Mouse (Mus musculus): ENCODE measurements around the gene Mad1l1. TPM values are rescaled to one million over a fixed set of nuclear protein-coding genes. Genes with fewer than 3 reads are reported as not detected.

The Mad1l1 gene
- total and polyA plus RNA-seq, 3 experiments: 40.5 to 65.2 TPM; not detected in 1

DNA sequence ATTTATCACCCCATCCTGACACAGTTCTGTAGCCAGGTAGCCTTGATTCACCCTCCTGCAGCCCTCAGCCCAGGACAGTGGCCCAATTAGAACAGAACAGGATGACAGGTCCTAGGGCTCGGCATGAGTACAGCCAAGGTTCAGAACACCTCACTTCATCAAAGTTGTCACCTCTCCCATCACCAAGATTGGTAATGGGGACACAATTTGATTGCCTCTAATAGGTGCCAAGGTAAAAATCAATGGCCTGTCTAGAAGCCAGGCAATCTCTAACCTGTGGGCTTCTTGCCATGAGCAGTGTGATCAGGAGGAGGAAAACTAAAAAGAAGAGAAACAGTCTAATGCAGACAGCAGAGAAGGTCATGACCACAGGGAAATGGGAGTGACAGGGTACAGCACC lies 216.5 kb downstream of the Mad1l1 start:
- H3K27ac ChIP-seq (ENCODE audit: control insufficient read depth, low read depth, low read length): no peak overlapping the region
- TF ChIP-seq GATA1 (IDR thresholded peaks at IDR 0.05; ENCODE audit: low read depth, low read length) (no peak), TCF12 (IDR thresholded peaks at IDR 0.05; ENCODE audit: low read depth, low read length) (no peak), POLR2AphosphoS5 (IDR thresholded peaks at IDR 0.05; ENCODE audit: borderline replicate concordance, low read depth, low read length) (no peak), UBTF (IDR thresholded peaks at IDR 0.05; ENCODE audit: borderline replicate concordance, insufficient read depth, low read depth, low read length) (no peak), CHD1 (IDR thresholded peaks at IDR 0.05; ENCODE audit: low read depth, low read length) (no peak), RAD21 (IDR thresholded peaks at IDR 0.05; ENCODE audit: low read depth, low read length) (no peak), NELFE (IDR thresholded peaks at IDR 0.05; ENCODE audit: low read depth, low read length) (no peak), E2F4 (IDR thresholded peaks at IDR 0.05; ENCODE audit: borderline replicate concordance, low read depth, low read length) (no peak)
- H3K4me1 ChIP-seq (ENCODE audit: control insufficient read depth in 1 of 2, insufficient read depth in 2 of 2, low read length in 2 of 2): no peaks in the 10 kb centered on the region
- H3K79me2 ChIP-seq (ENCODE audit: control insufficient read depth, insufficient read depth, low read length, poor library complexity): no peaks in the 10 kb centered on the region
- no peak overlapping the region for H3K4me3 ChIP-seq (ENCODE audit: control insufficient read depth in 1 of 2, insufficient read depth in 1 of 2, low read depth in 2 of 2, low read length in 2 of 2)
- H3K9me3 ChIP-seq (replicated peaks; ENCODE audit: insufficient read depth, low read length): no peaks in the 10 kb centered on the region
- no peak overlapping the region for H3K9ac ChIP-seq (ENCODE audit: control insufficient read depth, low read depth, low read length, poor library complexity, severe bottlenecking)
- no peaks in the 10 kb centered on the region for H3K27me3 ChIP-seq (ENCODE audit: control insufficient read depth in 1 of 2, insufficient read depth in 2 of 2, low read length in 2 of 2)
- no peak for DNase-seq (ENCODE audit: low read depth, low spot score)
- no peaks in the 10 kb centered on the region; a peak in 2 of 4 replicates for H3K36me3 ChIP-seq (ENCODE audit: control insufficient read depth in 1 of 2, insufficient read depth in 2 of 2, low read length in 2 of 2)

DNA sequence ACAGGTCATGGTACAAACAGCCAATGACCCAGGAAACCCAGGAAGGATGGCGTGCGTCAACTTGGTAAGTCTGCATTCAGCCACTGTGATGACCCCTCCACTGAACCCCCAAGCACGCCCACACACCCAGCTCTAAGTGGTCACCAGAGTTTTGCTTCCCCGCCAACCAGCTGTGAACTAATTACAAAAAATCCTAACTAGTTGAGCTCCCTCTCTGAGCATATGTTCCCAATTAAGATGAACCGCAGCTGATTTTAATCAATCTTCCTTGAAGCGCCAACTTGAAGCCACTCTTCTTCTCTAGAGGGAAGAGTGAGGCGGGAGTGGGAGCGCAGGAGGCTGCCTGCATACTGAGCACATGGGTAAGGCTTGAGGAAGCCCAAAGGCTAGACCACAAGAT lies 218.6 kb downstream of the Mad1l1 start:
- no peaks in the 10 kb centered on the region; a peak in 2 of 4 replicates for H3K36me3 ChIP-seq (ENCODE audit: control insufficient read depth in 1 of 2, insufficient read depth in 2 of 2, low read length in 2 of 2)
- H3K27me3 ChIP-seq (ENCODE audit: control insufficient read depth in 1 of 2, insufficient read depth in 2 of 2, low read length in 2 of 2): no peaks in the 10 kb centered on the region
- H3K27ac ChIP-seq (ENCODE audit: control insufficient read depth, low read depth, low read length): no peak overlapping the region
- no peak overlapping the region for H3K4me3 ChIP-seq (ENCODE audit: control insufficient read depth in 1 of 2, insufficient read depth in 1 of 2, low read depth in 2 of 2, low read length in 2 of 2)
- DNase-seq (ENCODE audit: low read depth, low spot score): no peak
- no peaks in the 10 kb centered on the region for H3K9me3 ChIP-seq (replicated peaks; ENCODE audit: insufficient read depth, low read length)
- H3K79me2 ChIP-seq (ENCODE audit: control insufficient read depth, insufficient read depth, low read length, poor library complexity): no peaks in the 10 kb centered on the region
- TF ChIP-seq MEF2A (IDR thresholded peaks at IDR 0.05; ENCODE audit: extremely low read depth, insufficient replicate concordance, low read depth, low read length, poor library complexity, severe bottlenecking) (no peak), USF1 (IDR thresholded peaks at IDR 0.05; ENCODE audit: low read depth, low read length) (no peak), ZC3H11A (IDR thresholded peaks at IDR 0.05; ENCODE audit: low read depth, low read length) (no peak), MYC (IDR thresholded peaks at IDR 0.05; ENCODE audit: low read depth, low read length) (no peak), GATA1 (IDR thresholded peaks at IDR 0.05; ENCODE audit: low read depth, low read length) (no peak), JUND (IDR thresholded peaks at IDR 0.05; ENCODE audit: low read depth, low read length) (no peak), POLR2AphosphoS5 (IDR thresholded peaks at IDR 0.05; ENCODE audit: borderline replicate concordance, low read depth, low read length) (no peak), CHD2 (IDR thresholded peaks at IDR 0.05; ENCODE audit: low read length) (no peak), GABPA (IDR thresholded peaks at IDR 0.05; ENCODE audit: low read depth, low read length) (no peak), ZKSCAN1 (IDR thresholded peaks at IDR 0.05; ENCODE audit: low read depth, low read length) (no peak), MAFK (IDR thresholded peaks at IDR 0.05; ENCODE audit: borderline replicate concordance, low read depth, low read length) (no peak), MYB (IDR thresholded peaks at IDR 0.05; ENCODE audit: low read depth, low read length) (no peak), TBP (IDR thresholded peaks at IDR 0.05; ENCODE audit: low read depth, low read length) (no peak), HCFC1 (IDR thresholded peaks at IDR 0.05; ENCODE audit: low read depth, low read length) (no peak)
- no peak overlapping the region for H3K9ac ChIP-seq (ENCODE audit: control insufficient read depth, low read depth, low read length, poor library complexity, severe bottlenecking)
- H3K4me1 ChIP-seq (ENCODE audit: control insufficient read depth in 1 of 2, insufficient read depth in 2 of 2, low read length in 2 of 2): no peaks in the 10 kb centered on the region

All from MEL (cell line).